Mouse (Mus musculus): ENCODE measurements at regions not wholly inside any gene's neighbourhood (a gene's known extent, or its start where the extent isn't known, plus 50 kb on each side); places are given as distances from the start of the nearest gene placed in this dataset.

- no peak for DNase-seq (ENCODE audit: low read depth, low spot score)
These were observed 572.6 kb upstream of the Robo2 start for GRCm38 (mm10) chr16:74984207-74984606.

GRCm38 (mm10) chr16:74966099-74966498, 554.5 kb upstream of the Robo2 start:
- DNase-seq (ENCODE audit: low read depth, low spot score), result no peak

GRCm38 (mm10) chr16:74929739-74930138, 518.1 kb upstream of the Robo2 start:
- no peak for DNase-seq (ENCODE audit: low read depth, low spot score)

GRCm38 (mm10) chr16:74900835-74901234, 489.2 kb upstream of the Robo2 start:
- no peak for DNase-seq (ENCODE audit: low read depth, low spot score)

- no peak for DNase-seq (ENCODE audit: low read depth, low spot score)
These were observed 476.1 kb upstream of the Robo2 start for GRCm38 (mm10) chr16:74887724-74888123.

- DNase-seq (ENCODE audit: low read depth, low spot score), result no peak
These were observed 467.0 kb upstream of the Robo2 start for GRCm38 (mm10) chr16:74878603-74879002.

GRCm38 (mm10) chr16:74873756-74874155, 462.1 kb upstream of the Robo2 start:
- DNase-seq (ENCODE audit: low read depth, low spot score), result no peak

GRCm38 (mm10) chr16:74857752-74858151, 446.1 kb upstream of the Robo2 start:
- peak; percentile 10 for DNase-seq (ENCODE audit: low read depth, low spot score)

GRCm38 (mm10) chr16:74840006-74840405, 428.4 kb upstream of the Robo2 start:
- DNase-seq (ENCODE audit: low read depth, low spot score), result peak; percentile 11

- DNase-seq (ENCODE audit: low read depth, low spot score), result no peak
These were observed 402.8 kb upstream of the Robo2 start for GRCm38 (mm10) chr16:74814386-74814785.

GRCm38 (mm10) chr16:74809154-74809825, 397.7 kb upstream of the Robo2 start:
- DNase-seq (ENCODE audit: low read depth, low spot score), result no peak

GRCm38 (mm10) chr16:74806775-74807174, 395.1 kb upstream of the Robo2 start:
- no peak for DNase-seq (ENCODE audit: low read depth, low spot score)

- DNase-seq (ENCODE audit: low read depth, low spot score), result peak; percentile 63
These were observed 389.7 kb upstream of the Robo2 start for GRCm38 (mm10) chr16:74801296-74801695.

- peak; percentile 67 for DNase-seq (ENCODE audit: low read depth, low spot score)
These were observed 384.7 kb upstream of the Robo2 start for GRCm38 (mm10) chr16:74796303-74796653.

GRCm38 (mm10) chr16:74795360-74796302, 384.0 kb upstream of the Robo2 start:
- peak; percentile 76 for DNase-seq (ENCODE audit: low read depth, low spot score)

- peak; percentile 10 for DNase-seq (ENCODE audit: low read depth, low spot score)
These were observed 373.9 kb upstream of the Robo2 start for GRCm38 (mm10) chr16:74785365-74786119.

- DNase-seq (ENCODE audit: low read depth, low spot score), result no peak
These were observed 368.8 kb upstream of the Robo2 start for GRCm38 (mm10) chr16:74780388-74780787.

- no peak for DNase-seq (ENCODE audit: low read depth, low spot score)
These were observed 356.6 kb upstream of the Robo2 start for GRCm38 (mm10) chr16:74768264-74768663.

- DNase-seq (ENCODE audit: low read depth, low spot score), result no peak
These were observed 345.2 kb upstream of the Robo2 start for GRCm38 (mm10) chr16:74756720-74757345.

GRCm38 (mm10) chr16:74750900-74751299, 339.3 kb upstream of the Robo2 start:
- no peak for DNase-seq (ENCODE audit: low read depth, low spot score)

GRCm38 (mm10) chr16:74749006-74749405, 337.4 kb upstream of the Robo2 start:
- no peak for DNase-seq (ENCODE audit: low read depth, low spot score)

GRCm38 (mm10) chr16:74743512-74743911, 331.9 kb upstream of the Robo2 start:
- no peak for DNase-seq (ENCODE audit: low read depth, low spot score)

Measured in mesoderm, embryonic 11.5 days (tissue).